Mouse (Mus musculus) T-helper 17 cell (primary cell): ENCODE data around the gene Wrb.
"Not testable (repeated sequence)": the region's sequence is repeated elsewhere in the genome, so short reads cannot be mapped to it uniquely, and the experiment has no call there.

Experiments used
- in situ Hi-C, 2 experiments: fragments of 300-600 bp; cut with MboI, MseI; formaldehyde crosslinking; loops; 1 replicate in 1 of 2; 2 replicates in 1 of 2; pipeline ENCODE4 v1.15.1; 2025; ENCODE audit warnings: high pct_unique_total_duplicates in 2 of 2

Gene Wrb

DNA sequence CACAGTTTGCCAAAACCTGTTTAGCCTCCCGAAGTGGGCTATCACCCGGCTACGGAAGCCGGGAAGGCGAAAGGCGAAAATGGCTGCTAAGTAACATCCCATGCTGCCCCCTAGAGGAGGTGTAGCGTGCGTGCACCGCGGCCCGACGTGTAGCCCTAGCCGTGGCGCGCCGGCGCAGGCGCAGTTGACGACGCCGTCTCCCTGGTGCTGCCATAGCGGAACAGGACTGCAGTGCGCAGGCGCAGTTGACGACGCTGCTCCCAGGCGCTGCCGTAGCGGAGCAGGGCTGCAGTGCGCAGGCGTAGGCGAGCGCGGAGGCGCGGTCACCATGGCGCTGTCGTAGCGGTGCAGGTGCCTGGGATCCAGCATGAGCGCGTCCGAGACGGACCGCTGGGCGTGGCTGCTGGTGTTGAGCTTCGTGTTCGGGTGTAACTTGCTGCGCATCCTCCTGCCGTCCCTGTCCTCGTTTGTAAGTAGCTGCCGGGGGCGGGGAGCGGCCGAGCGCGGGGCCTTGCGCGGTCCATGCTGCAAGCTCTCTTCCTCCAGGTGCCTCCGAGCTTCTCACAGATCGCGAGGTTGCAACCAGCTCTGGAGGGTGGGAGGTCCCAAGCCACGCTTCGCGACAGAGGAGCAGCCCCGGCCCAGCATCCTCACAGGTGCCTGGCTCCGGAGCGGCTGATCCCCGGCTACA, at the start of gene Wrb:
Gene Wrb (plus strand): TSS at position 298 of the 691 bp plus-strand sequence.
- in situ Hi-C loops, result no loop called here

DNA sequence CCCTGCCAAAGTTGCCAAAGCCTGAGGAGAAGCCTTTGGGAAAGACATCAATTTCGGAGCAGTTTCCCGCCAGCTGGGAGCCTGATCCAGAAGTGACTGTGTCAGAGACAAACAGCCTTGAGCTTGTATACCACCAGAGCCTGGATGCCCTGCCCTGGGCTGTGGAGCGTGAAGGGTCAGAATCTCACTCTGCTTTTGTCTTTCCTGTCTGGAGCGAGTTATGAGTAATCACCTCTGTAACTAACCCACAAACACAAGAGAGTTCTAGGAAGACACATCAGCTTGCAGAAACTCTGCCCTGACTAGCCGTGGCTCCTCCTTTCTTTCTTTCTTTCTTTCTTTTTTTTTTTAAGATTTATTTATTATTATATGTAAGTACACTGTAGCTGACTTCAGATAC, 49.2 kb upstream of the Wrb start:
- in situ Hi-C loops, result no loop called here

DNA sequence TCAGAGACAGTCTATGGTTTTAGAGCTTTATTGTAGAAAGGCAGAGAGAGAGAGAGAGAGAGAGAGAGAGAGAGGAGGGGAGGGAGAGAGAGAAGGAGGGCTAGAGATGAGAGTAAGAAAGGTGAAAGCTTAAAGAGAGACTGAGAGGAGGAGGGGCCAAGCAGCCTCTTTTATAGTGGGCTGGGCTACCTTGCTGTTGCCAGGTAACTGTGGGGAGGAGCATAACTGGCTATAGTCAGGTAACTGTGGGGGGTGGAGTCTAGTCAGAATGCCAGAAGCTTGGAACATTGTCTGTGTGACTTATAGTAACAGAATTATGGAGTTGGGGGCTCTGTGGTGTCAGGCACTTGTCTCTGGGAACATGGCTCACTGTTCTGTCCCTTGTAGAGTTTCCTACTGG, 47.4 kb upstream of the Wrb start:
- in situ Hi-C loops, result not testable (repeated sequence)

DNA sequence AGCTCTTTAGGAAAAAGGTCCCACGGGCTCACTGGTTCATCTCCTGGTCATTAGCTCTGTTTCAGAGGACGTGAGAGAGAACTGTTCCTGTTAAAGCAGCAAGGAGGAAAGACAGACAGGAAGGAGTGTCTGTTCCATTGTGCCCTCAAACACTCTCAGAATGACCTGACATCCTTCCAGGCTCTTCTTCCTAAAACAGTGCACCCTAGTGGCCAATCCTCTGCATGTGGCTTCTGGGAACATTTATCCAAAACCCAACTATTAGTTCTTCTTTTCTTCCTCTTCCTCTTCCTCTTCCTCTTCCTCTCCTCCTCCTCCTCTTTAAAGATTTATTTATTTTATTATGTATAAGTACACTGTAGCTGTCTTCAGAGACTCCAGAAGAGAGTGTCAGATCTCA, 42.2 kb upstream of the Wrb start:
- in situ Hi-C loops, result no loop called here

DNA sequence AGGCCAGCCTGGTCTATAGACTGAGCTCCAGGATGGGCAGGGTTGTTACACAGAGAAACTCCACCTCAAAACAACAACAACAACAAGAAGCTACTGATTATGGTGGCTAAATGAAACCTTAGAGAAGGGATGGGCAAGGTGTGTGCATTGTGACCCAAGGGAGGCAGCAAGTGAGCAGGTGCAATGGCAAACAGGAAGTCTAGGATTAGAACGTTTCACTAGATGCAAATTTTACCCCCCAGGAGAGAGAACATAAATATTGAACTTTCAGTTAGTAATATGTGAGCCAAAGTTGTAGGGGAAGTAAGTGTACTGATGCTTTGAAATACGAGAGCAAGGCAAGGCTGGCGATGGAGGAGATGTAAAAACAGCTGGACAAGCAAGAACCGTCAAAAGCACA, 35.5 kb upstream of the Wrb start:
- in situ Hi-C loops, result no loop called here

DNA sequence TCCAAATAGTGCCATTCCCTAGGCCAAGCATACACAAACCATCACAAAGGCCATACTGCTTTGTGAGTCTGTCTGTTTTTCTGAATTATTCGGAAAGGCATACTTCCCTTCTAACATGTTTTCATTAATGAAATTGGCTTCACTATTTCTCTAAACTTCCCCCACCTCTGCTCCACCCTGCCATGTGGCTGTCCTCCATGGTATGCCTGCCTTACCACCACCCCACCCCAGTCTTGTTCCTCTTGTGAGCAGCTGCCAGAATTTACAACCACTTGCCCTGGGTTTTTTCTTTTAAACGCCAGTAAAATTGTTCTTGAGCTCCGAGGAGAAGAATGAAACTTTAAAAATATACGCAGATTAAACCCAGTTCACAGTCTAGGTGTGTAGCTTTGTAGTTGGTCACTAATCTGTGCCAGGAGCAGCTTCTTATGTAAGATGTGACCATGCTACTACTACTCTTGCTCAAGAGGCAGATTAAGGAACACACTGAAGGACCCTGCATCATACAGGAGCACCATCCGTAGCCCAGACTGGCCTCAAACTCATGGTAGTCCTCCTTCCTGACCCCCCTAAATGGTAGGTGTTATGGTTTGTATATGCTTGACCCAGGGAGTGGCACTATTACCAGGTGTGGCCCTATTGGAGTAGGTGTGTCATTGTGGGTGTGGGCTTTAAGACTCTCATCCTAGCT, 34.4 kb upstream of the Wrb start:
- in situ Hi-C loops, result no loop called here

DNA sequence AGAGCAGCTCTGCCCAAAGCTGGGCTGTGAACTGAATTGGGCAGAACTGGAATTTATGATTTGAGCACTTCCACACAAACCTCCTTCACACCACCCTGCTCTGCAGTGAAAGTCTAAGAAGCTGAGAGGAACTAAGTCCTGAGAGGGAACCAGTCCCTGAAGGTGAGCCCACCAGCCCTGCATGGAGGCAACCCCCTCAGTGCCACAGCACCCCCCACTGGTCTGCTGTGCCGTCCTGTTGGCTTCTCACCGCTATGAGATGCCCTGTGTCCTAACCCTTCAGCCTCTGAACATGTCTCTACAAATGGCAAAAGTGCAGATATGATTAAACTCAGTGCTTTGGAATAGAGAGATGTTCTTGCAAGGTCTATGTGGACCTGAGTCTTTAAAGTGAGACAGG, 32.4 kb upstream of the Wrb start:
- in situ Hi-C loops, result no loop called here

DNA sequence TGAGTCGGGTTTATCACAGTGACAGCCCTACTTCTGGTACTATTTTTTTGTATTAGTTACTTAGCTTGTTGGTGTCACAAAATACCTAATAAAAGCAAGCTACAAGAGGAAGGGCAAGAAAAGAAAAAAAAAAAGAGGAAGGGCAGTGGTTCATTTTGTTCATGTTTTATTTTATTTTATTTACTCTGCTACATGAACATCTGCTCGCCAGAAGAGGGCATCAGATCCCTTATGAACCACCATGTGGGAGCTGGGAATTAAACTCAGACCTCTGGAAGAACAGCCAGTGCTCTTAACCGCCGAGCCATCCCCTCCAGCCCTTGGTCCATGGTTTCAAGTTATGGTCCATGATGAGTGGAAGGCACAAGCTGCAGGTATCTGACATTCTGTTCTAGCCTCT, 30.5 kb upstream of the Wrb start:
- in situ Hi-C loops, result no loop called here

DNA sequence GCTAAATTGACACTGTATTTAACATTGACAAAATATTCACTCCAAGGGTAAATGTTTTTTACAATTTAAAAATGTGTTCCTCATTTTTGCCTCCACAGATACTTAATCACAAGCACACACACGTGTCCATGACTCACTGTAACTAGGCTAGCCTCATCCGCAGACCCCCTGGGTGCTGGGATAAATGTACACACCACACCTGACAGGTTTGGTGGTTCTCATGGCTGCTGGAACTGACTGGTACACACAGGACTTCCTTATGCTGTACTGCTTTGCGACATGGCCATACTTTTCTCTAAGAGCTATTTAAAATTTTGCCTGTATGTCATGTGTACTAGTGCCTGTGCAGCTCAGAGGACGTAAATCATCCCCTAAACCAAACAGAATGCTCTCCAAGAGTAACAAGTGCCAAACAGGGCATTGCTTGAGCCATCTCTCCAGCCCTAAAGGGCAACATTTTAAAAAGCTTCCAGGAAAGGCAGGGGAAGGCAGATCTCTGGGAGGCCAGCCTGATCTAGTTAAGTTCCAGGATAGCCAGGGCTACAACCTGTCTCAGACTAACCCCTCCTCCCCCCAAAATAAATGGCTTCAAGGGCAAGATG, 25.1 kb upstream of the Wrb start:
- in situ Hi-C loops, result no loop called here

DNA sequence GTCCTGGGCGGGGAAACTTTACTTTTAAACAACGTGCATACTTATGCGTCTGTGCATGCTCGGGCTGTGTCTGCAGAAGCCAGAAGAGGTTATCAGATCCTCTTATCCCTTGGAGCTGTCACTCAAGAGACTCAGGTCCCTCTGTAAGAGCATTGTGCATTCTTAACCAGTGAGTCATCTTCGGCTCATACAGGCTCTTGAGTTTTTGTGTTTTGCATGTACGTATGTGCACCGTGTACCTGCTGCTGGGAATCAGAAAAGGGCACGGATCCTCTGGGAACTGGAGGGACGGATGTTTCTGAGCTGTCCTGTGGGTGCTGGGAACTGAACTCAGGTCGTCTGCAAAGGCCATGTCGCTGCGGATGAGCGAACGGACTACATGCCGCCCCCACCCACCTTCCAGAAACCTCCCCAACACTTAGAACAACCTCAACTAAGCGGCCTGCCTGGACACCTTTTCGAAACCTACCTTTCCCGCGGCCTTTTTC, 18.5 kb upstream of the Wrb start:
- in situ Hi-C loops, result no loop called here

DNA sequence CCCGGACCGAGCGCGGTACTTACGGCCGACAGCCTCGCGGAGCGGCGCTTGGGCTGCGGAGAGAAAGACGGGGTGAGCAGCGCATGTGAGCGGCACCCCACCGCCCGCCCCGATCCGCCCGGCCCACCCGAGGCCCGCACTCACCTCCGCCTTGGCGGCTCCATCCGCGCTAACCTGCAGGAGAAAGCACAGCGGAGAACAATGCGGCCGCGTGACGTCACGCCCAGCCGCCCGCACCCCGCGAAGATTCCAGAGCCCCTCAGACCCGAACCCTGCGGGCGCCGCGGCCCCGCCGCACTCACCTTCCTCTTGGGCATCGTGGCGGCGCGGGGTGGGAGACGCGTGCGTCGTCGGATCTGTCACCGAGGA, 17.9 kb upstream of the Wrb start:
- in situ Hi-C loops, result no loop called here

DNA sequence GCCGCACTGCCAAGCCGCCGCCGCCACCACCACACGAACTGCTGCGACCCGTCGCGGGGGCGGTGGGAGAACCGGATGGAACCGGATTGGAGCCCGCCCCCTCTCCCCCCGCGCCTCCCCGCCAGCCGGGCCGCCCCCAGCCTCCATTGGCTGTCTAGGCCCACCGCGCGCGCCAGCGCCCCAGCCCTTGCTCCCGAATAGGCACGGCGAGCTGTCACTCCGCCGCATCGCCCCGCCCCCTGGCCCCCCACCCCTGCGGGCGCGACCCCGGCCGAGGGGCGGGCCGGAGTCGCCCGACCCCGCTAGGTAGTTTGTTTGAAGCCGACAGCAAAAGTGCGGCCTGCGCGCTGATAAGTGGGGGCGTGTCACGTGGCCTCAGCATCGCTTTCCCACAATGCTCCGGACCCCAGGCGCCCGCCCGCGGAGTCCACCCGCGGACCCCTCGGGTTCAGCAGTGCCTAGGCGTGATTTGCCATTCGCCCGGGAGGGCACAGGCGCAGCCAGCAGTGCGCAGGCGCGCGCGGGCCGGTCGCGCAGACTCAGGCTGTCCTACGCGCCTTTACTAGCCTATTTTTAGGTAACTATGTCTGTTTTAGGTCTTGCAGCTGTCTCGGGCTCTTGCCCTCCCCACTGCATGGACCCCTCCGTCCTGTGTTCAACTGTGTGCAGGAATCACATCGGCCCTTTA, 17.4 kb upstream of the Wrb start, which contains the start of gene Hmgn1:
Gene Hmgn1 (minus strand): TSS at position 73 of the 688 bp plus-strand sequence.
- in situ Hi-C loops, result no loop called here

DNA sequence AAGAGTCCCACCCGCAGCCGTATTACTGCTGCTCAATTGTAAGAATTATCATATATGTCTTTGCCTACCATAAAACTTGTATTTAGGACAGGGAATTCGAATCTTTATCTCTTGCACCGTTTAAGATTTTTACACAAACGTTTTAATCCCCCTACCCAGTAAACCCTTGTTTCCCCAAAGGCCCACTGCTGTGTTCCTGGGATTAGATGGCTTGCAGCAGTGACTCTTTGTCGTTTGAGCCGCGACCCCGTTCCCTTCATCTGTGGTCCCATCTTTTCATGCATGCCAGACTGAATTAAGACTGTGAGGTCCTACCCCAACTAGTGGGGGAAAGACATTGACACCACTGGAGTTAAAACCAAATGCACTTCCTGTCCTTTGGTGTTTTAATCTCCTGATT, 16.7 kb upstream of the Wrb start:
- in situ Hi-C loops, result no loop called here

DNA sequence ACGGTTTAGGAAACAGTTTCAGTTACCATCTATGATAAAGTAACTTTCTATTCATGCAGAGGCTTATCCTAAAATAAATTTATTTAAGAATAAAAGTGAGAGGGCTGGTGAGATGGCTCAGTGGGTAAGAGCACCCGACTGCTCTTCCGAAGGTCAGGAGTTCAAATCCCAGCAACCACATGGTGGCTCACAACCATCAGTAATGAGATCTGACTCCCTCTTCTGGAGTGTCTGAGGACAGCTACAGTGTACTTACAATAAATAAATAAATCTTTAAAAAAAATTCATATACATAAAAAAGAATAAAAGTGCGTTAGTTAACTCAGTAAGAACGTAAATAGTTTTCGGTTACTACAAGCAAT, 478 bp upstream of the Wrb start:
- in situ Hi-C loops, result not testable (repeated sequence)

DNA sequence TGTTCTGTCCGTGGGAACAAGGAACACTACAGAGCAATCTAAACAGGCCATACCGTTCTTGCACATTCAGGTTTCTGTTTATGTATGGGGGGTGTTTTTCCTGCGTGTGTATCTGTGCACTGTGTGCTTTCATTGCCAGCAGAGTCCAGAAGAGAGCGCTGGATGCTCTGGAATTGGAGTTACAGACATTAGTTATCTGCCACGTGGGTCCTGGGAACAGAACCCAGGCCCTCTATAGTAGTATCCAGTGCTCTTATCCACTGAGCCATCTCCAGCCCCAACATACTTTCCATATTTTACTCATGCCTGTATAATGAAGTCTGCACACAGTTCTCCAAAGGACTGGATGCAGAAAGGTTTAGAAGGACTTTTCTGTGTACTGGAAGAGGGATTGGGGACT, 607 bp downstream of the Wrb start:
- in situ Hi-C loops, result no loop called here

DNA sequence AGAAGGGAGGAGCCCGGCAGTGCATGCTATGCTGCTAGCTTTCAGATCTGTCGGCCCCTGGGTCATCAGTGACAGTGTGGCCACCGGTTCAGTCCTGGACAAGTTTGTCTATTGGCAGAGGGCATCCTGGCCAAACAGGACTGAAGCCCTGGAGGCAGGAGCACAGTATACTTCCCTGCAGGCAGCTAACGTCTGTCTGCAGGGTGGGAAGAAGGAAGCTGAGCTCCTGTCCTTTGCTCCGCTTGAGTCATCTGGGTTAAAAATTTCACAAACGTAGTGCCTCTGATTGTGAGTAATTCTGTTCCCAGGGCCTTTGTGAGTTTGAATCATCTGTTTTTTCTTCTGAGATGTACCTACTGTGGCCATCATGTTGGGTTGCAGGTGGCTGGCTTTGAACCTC, 3.6 kb downstream of the Wrb start:
- in situ Hi-C loops, result no loop called here

DNA sequence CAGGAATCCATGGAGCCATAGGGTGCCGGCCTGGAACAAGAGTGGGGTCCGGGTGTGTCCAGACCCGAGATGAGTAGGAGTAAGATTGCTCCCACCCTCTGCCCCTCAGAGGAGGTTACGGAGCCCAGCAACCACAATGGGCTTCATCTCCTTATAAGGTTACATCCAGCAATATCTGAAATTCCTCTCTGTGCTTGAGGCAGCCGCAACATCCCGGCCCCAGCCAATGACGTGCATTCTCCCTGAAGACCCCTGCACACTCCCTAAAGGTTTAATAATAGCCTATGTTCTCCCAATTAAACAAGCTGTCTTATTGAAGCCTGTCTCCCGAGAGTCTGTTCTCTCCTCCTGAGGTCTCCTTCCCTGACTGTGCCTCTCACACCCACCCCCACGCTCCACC, 4.1 kb downstream of the Wrb start:
- in situ Hi-C loops, result no loop called here

DNA sequence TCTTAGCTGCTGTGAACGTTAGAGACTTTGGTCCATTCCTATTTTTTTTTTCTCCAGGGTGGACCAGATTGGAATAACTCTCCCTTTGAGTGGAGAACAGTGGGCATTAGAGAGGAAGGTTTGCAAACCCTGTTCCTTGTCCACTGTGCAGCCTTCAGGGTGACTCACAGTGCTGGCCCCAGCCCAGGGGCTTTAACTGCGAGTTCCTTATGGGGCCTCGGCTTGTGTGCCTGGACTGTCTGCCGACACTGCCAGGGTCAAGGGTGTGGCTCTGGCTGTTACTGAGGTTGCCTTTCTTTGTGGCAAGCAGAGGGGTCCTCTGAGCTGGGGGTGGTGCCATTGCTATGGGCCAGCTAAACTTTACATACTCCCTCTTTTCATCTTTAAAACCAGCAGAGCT, 5.8 kb downstream of the Wrb start:
- in situ Hi-C loops, result loop anchor here in 1 of 2 experiments (5.0 kb wide), 1 partner anchor 714 kb away; no protein-coding TSS in a partner anchor

DNA sequence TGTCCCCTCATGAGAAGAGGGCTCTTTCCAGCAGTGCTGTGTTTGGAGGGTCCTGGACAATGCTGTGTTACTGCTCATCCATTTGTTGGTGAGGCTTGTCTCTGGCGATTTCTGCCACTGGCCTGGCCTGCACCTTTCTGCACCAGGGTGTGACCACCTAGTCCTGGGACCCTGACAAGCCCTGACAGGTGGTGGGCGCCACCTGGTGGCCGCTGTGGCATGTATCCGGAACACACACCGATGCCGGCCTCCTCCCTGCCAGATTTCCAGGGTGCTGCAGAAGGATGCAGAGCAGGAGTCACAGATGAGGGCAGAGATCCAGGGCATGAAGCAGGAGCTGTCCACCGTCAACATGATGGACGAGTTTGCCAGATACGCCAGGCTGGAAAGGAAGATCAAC, 6.3 kb downstream of the Wrb start:
- in situ Hi-C loops, result loop anchor here in 1 of 2 experiments (5.0 kb wide), 1 partner anchor 714 kb away; no protein-coding TSS in a partner anchor

DNA sequence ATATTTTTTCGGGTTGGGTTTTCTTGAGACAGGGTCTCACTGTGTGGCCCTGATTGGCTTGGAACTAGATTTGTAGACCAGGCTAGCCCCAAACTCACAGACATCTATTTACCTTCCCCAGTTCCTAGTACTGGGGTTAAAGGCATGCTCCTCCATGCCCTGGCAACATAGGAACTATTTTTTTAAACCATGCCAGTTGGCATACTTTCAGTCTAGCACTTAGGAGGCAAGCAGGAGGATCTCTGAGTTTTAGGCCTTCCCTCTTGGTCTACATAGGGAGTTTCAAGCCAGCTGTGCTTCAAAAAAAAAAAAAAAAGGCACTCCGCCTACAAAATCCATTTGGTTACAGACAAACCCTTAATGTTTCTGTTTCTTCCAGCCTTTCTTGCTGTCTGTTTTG, 9.3 kb downstream of the Wrb start:
- in situ Hi-C loops, result loop anchor here in 1 of 2 experiments (5.0 kb wide), 1 partner anchor 717 kb away; no protein-coding TSS in a partner anchor

DNA sequence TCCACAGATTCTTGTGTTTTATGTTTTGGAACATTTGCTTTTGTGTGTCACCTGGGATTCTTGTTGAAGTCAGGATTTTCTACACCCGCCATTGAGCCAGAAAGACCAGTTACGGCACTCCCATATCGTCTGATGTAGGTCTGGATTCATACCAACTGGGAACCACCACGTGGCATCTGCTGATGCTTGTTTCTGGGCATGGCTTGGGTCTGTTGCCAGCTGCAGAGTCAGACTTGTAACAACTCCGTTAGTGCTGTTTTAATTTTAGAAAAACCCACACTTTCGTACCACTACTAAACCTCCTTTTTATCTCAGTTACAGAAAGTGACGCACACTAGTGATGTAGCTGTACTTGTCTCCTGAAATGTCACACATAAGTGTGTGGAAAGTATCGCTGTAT, 10.8 kb downstream of the Wrb start:
- in situ Hi-C loops, result loop anchor here in 1 of 2 experiments (5.0 kb wide), 1 partner anchor 1716 kb away; no protein-coding TSS in a partner anchor

DNA sequence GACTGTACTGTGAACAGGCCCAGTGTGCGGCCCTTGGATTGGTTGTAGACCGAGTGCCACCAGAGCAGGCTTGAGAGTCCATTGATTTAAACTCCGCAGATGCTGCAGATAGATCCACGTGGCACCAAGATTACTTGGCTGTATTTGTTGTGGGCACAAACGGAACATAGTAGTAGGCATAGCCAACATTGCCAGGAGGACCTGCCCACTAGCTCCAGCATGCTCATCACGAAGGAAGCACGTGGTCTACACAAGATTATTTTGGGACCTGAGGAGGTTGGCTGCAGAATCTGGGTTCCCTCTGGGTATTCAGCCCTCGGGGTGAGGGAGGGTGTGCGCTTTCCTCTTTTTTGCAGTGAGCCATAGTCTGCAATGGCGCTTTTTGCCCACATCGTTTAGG, 12.0 kb downstream of the Wrb start:
- in situ Hi-C loops, result loop anchor here in 1 of 2 experiments (5.0 kb wide), 1 partner anchor 1715 kb away; no protein-coding TSS in a partner anchor
